28 mouse cellular contexts compared by ENCODE assay signal in genomic region chr1:18524485-18524884, GRCm38 (mm10).
"Had no signal": no experiment of that assay in that cellular context is flagged by ENCODE, and none has a peak within 500 bp of the region (broad histone marks: within the 10 kb centered on the region; RNA-seq: fewer than 3 reads in every experiment).

No protein-coding gene starts in this region.

- H3K27me3 ChIP-seq: embryonic facial prominence, embryonic 12.5 days; embryonic facial prominence, embryonic 13.5 days; embryonic facial prominence, embryonic 15.5 days; forebrain, embryonic 12.5 days; forebrain, embryonic 13.5 days; forebrain, embryonic 15.5 days had no signal

- H3K36me3 ChIP-seq: embryonic facial prominence, embryonic 12.5 days; embryonic facial prominence, embryonic 13.5 days; embryonic facial prominence, embryonic 15.5 days; forebrain, embryonic 10.5 days; forebrain, embryonic 12.5 days; forebrain, embryonic 15.5 days had no signal

- H3K4me3 ChIP-seq: embryonic facial prominence, embryonic 12.5 days; embryonic facial prominence, embryonic 13.5 days; embryonic facial prominence, embryonic 15.5 days; erythroblast, embryonic 14.5 days; forebrain, embryonic 10.5 days; forebrain, embryonic 12.5 days; forebrain, embryonic 13.5 days; forebrain, embryonic 15.5 days; gastrocnemius, adult 2 months had no signal

- ATAC-seq: forebrain, embryonic 13.5 days; forebrain, embryonic 14.5 days; forebrain, embryonic 15.5 days; forebrain, embryonic 16.5 days; forebrain, postnatal 0 days had no signal

- H3K4me2 ChIP-seq: embryonic facial prominence, embryonic 12.5 days; embryonic facial prominence, embryonic 13.5 days; embryonic facial prominence, embryonic 15.5 days; forebrain, embryonic 12.5 days; forebrain, embryonic 13.5 days; forebrain, embryonic 15.5 days had no signal

- H3K27ac ChIP-seq: embryonic facial prominence, embryonic 12.5 days; embryonic facial prominence, embryonic 13.5 days; embryonic facial prominence, embryonic 15.5 days; forebrain, embryonic 10.5 days; forebrain, embryonic 12.5 days; forebrain, embryonic 13.5 days; forebrain, embryonic 15.5 days; gastrocnemius, adult 2 months had no signal

- H3K4me1 ChIP-seq: embryonic facial prominence, embryonic 12.5 days; embryonic facial prominence, embryonic 13.5 days; embryonic facial prominence, embryonic 15.5 days; forebrain, embryonic 10.5 days; forebrain, embryonic 12.5 days; forebrain, embryonic 13.5 days; forebrain, embryonic 15.5 days had no signal

- H3K9me3 ChIP-seq: embryonic facial prominence, embryonic 12.5 days; embryonic facial prominence, embryonic 13.5 days; embryonic facial prominence, embryonic 15.5 days; forebrain, embryonic 10.5 days; forebrain, embryonic 12.5 days; forebrain, embryonic 13.5 days; forebrain, embryonic 15.5 days had no signal

- DNase-seq: cerebellum, adult 18-20 months; cerebellum, adult 2 months; cerebellum, adult 8-10 months; cerebellum, adult 9-10 months; cerebellum, adult 9-11 months; cerebellum, postnatal 10 days; cerebellum, postnatal 14 days; cerebellum, postnatal 25 days; cerebellum, postnatal 36 days; embryo, embryonic 11 days; forebrain, postnatal 0 days; gastrocnemius, adult 2 months; gastrocnemius, postnatal 10 days; gastrocnemius, postnatal 14 days; gastrocnemius, postnatal 25 days; gastrocnemius, postnatal 36 days; heart, adult 11 months; heart, adult 18-20 months had no signal

- H3K9ac ChIP-seq: embryonic facial prominence, embryonic 12.5 days; embryonic facial prominence, embryonic 13.5 days; embryonic facial prominence, embryonic 15.5 days; forebrain, embryonic 12.5 days; forebrain, embryonic 13.5 days; forebrain, embryonic 15.5 days; forebrain, postnatal 0 days had no signal
